Mouse (Mus musculus): Measurements from ENCODE around the gene Arhgef40.

DNA sequence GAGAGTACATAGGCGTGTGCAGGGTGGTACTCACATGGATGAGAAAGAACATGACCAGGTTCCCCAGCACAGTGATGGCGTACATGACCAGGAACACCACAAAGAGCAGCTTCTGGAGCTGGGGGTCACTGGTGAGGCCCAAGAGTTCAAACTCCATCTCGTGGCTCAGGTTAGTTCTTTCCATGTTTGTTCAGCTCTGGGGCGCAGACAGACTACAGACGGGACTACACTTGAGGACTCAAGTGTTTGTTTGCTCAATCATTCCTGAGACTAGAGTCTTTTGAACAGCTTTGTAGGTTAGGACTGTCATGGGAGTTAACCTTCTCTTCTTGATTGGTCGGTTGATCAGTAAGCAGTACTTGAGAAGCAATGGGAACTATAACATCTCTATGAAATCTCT lies 51.4 kb downstream of the Arhgef40 start:
- no peak for TF ChIP-seq POLR2A (IDR thresholded peaks at IDR 0.05; ENCODE audit: insufficient read depth, low read depth, low read length)
- TF ChIP-seq EP300 (IDR thresholded peaks at IDR 0.05; ENCODE audit: insufficient read depth, low read depth, low read length): no peak

Measured in heart, adult 2 months (tissue).